Mouse (Mus musculus) erythroblast, embryonic 14.5 days (primary cell): ENCODE results near the gene Slc24a1. TPM values are rescaled to one million over a fixed set of nuclear protein-coding genes. Genes with fewer than 3 reads are reported as not detected.
A peak's percentile ranks its signal among the peaks of the same experiment; 100 is the strongest.

Experiments used
- H3K27me3 ChIP-seq: 2 replicates; pipeline ENCODE4 v1.6.1; 2012; ENCODE audit warnings: inconsistent platforms; ENCODE audit not compliant: control insufficient read depth
- H3K36me3 ChIP-seq: 2 replicates; pipeline ENCODE4 v1.6.1; 2012; ENCODE audit warnings: mild to moderate bottlenecking, inconsistent platforms; ENCODE audit not compliant: control insufficient read depth
- H3K4me1 ChIP-seq: 2 replicates; pipeline ENCODE4 v1.6.1; 2012; ENCODE audit warnings: inconsistent platforms; ENCODE audit not compliant: control insufficient read depth
- H3K4me3 ChIP-seq: replicated peaks from 2 replicates; pipeline ENCODE3; 2012; ENCODE audit warnings: moderate library complexity, mild to moderate bottlenecking, inconsistent platforms
- H3K9me3 ChIP-seq: 2 replicates; pipeline ENCODE4 v1.6.1; 2012; ENCODE audit warnings: low read length, inconsistent platforms, mixed read lengths; ENCODE audit not compliant: control insufficient read depth
- GATA1 ChIP-seq: IDR thresholded peaks from 2 replicates; pipeline ENCODE4 v1.6.1; 2012; ENCODE audit warnings: low read length, inconsistent platforms, mixed read lengths
- TAL1 ChIP-seq: IDR thresholded peaks from 3 replicates; pipeline ENCODE4 v1.6.1; 2012; ENCODE audit warnings: low read length, inconsistent platforms, mixed read lengths
- polyA plus RNA-seq: library from polyadenylated mRNA; stranded (reverse); fragments of >175 nt; gene quantifications from 2 replicates; pipeline ENCODE4 v1.2.3, GENCODE M21; 2012

Slc24a1 gene
- polyA plus RNA-seq, 1 experiment = not detected

GRCm38 (mm10) chr9:64960978-64961320 is 9.5 kb upstream of the Slc24a1 start:
- TF ChIP-seq GATA1 (no peak), TAL1 (no peak)
- H3K4me3 ChIP-seq = peak overlapping the region; percentile 73
- H3K4me1 ChIP-seq = peaks cover 35% of the 10 kb centered on the region

GRCm38 (mm10) chr9:64960117-64960977 is 8.9 kb upstream of the Slc24a1 start, which contains the start of gene Ints14:
Ints14 (plus strand) TSS chr9:64960905.
- TF ChIP-seq GATA1 (no peak), TAL1 (no peak)
- no peaks in the 10 kb centered on the region for H3K9me3 ChIP-seq
- peaks cover 34% of the 10 kb centered on the region for H3K36me3 ChIP-seq
- H3K4me3 ChIP-seq = peak within 1 kb of the TSS; percentile 73
- no peaks in the 10 kb centered on the region for H3K27me3 ChIP-seq
- H3K4me1 ChIP-seq = peaks cover 39% of the 10 kb centered on the region

More at GRCm38 (mm10) chr9:64960978-64961320, 9.5 kb upstream of the Slc24a1 start:
- H3K27me3 ChIP-seq = no peaks in the 10 kb centered on the region
- peaks cover 40% of the 10 kb centered on the region for H3K36me3 ChIP-seq
- no peaks in the 10 kb centered on the region for H3K9me3 ChIP-seq

- Histone ChIP-seq H3K9me3 (peaks cover 4% of the 10 kb centered on the region; the same call in 1 of the 2 replicates), H3K4me3 (no peak overlapping the region), H3K36me3 (peaks cover 5% of the 10 kb centered on the region), H3K27me3 (no peaks in the 10 kb centered on the region), H3K4me1 (peaks cover 56% of the 10 kb centered on the region)
- no peak for TF ChIP-seq GATA1
- TF ChIP-seq TAL1 = no peak
These were observed 5.9 kb upstream of the Slc24a1 start for GRCm38 (mm10) chr9:64957276-64957675.

GRCm38 (mm10) chr9:64956337-64956736 is 4.9 kb upstream of the Slc24a1 start:
- Histone ChIP-seq H3K36me3 (no peaks in the 10 kb centered on the region), H3K9me3 (peaks cover 4% of the 10 kb centered on the region; the same call in 1 of the 2 replicates), H3K27me3 (peaks cover 5% of the 10 kb centered on the region), H3K4me1 (peaks cover 55% of the 10 kb centered on the region), H3K4me3 (peak overlapping the region; percentile 56)
- TF ChIP-seq TAL1 = no peak

GRCm38 (mm10) chr9:64953190-64953589 is 1.8 kb upstream of the Slc24a1 start:
- Histone ChIP-seq H3K36me3 (no peaks in the 10 kb centered on the region), H3K9me3 (peaks cover 4% of the 10 kb centered on the region; the same call in 1 of the 2 replicates), H3K4me1 (peaks cover 40% of the 10 kb centered on the region), H3K27me3 (peaks cover 34% of the 10 kb centered on the region), H3K4me3 (no peak overlapping the region)
- peak; percentile 41; the same call in 1 of the 3 replicates for TF ChIP-seq TAL1
- no peak for TF ChIP-seq GATA1

GRCm38 (mm10) chr9:64952055-64952454 is 648 bp upstream of the Slc24a1 start:
- Histone ChIP-seq H3K36me3 (no peaks in the 10 kb centered on the region), H3K4me3 (no peak overlapping the region), H3K9me3 (peaks cover 4% of the 10 kb centered on the region; the same call in 1 of the 2 replicates), H3K4me1 (peaks cover 41% of the 10 kb centered on the region), H3K27me3 (peaks cover 45% of the 10 kb centered on the region)
- no peak for TF ChIP-seq TAL1
- TF ChIP-seq GATA1 = no peak

GRCm38 (mm10) chr9:64947483-64948095 is 3.8 kb downstream of the Slc24a1 start:
- Histone ChIP-seq H3K36me3 (no peaks in the 10 kb centered on the region), H3K4me1 (peaks cover 12% of the 10 kb centered on the region), H3K27me3 (peaks cover 79% of the 10 kb centered on the region), H3K9me3 (no peaks in the 10 kb centered on the region), H3K4me3 (no peak overlapping the region)
- TF ChIP-seq GATA1 (no peak), TAL1 (no peak)

- Histone ChIP-seq H3K36me3 (no peaks in the 10 kb centered on the region), H3K4me1 (peaks cover 15% of the 10 kb centered on the region), H3K27me3 (peaks cover 59% of the 10 kb centered on the region), H3K4me3 (no peak overlapping the region), H3K9me3 (no peaks in the 10 kb centered on the region)
- no peak for TF ChIP-seq GATA1
- TF ChIP-seq TAL1 = no peak
These were observed 7.4 kb downstream of the Slc24a1 start for GRCm38 (mm10) chr9:64943997-64944396.

GRCm38 (mm10) chr9:64941650-64942049 is 9.8 kb downstream of the Slc24a1 start:
- peaks cover 34% of the 10 kb centered on the region for H3K4me1 ChIP-seq
- H3K27me3 ChIP-seq = peaks cover 36% of the 10 kb centered on the region
- no peak overlapping the region for H3K4me3 ChIP-seq
- TF ChIP-seq TAL1 (no peak), GATA1 (no peak)
- H3K36me3 ChIP-seq = no peaks in the 10 kb centered on the region
- H3K9me3 ChIP-seq = no peaks in the 10 kb centered on the region
